Mouse (Mus musculus): ENCODE measurements around the gene Mink1. TPM values are rescaled to one million over a fixed set of nuclear protein-coding genes. Genes with fewer than 3 reads are reported as not detected.

Gene Mink1
- total RNA-seq, 2 experiments from 2014 or later: 45.8 to 49.6 TPM

Other genes with a start within 250 kb of the Mink1 start
- gene Alox12e, start 240.3 kb upstream of the Mink1 start, total RNA-seq (2021): not detected
- 1 to 10 TPM; 2.8 to 7.9 TPM for gene Alox15, start 210.8 kb upstream of the Mink1 start, total RNA-seq (2021)
- gene Pelp1, start 152.8 kb upstream of the Mink1 start, total RNA-seq (2021): 10 to 100 TPM; 17.3 to 21.3 TPM
- 10 to 100 TPM; 21.4 to 25.4 TPM for gene Arrb2, start 130.2 kb upstream of the Mink1 start, total RNA-seq (2021)
- gene Med11, start 111.0 kb upstream of the Mink1 start, total RNA-seq (2021): 10 to 100 TPM; 17.0 to 18.0 TPM
- gene Zmynd15, start 103.4 kb upstream of the Mink1 start, total RNA-seq (2021): 1 to 10 TPM; 2.8 to 2.9 TPM
- 10 to 100 TPM; 11.3 to 18.3 TPM for gene Cxcl16, start 102.9 kb upstream of the Mink1 start, total RNA-seq (2021)
- not detected for gene Tm4sf5, start 57.6 kb upstream of the Mink1 start, total RNA-seq (2021)
- gene Vmo1, start 48.3 kb upstream of the Mink1 start, total RNA-seq (2021): not detected
- gene Gltpd2, start 43.7 kb upstream of the Mink1 start, total RNA-seq (2021): not detected
- gene Psmb6, start 37.5 kb upstream of the Mink1 start, total RNA-seq (2021): 100 to 1,000 TPM; 271 to 281 TPM
- gene Gm40193, start 29.9 kb upstream of the Mink1 start, total RNA-seq (2021): not detected
- gene Pld2, start 22.8 kb upstream of the Mink1 start, total RNA-seq (2021): 1 to 10 TPM; 6.8 to 8.2 TPM
- not detected for gene 4930544D05Rik, start 53.0 kb downstream of the Mink1 start, total RNA-seq (2021)
- under 1 TPM in 1 of 2 experiments, not detected in 1; 0.38 TPM for gene Chrne, start 56.3 kb downstream of the Mink1 start, total RNA-seq (2021)
- gene Gp1ba, start 76.2 kb downstream of the Mink1 start, total RNA-seq (2021): under 1 TPM in 1 of 2 experiments, not detected in 1; 0.22 TPM
- 10 to 100 TPM; 72.6 to 80.7 TPM for gene Rnf167, start 84.4 kb downstream of the Mink1 start, total RNA-seq (2021)
- gene Slc25a11, start 84.6 kb downstream of the Mink1 start, total RNA-seq (2021): 100 to 1,000 TPM; 131 to 138 TPM
- gene Pfn1, start 91.8 kb downstream of the Mink1 start, total RNA-seq (2021): 100 to 1,000 TPM; 619 to 923 TPM
- gene Eno3, start 94.3 kb downstream of the Mink1 start, total RNA-seq (2021): 10 to 100 TPM; 29.0 to 44.2 TPM
- 10 to 100 TPM; 70.4 to 91.3 TPM for gene Spag7, start 106.5 kb downstream of the Mink1 start, total RNA-seq (2021)
- 10 to 100 TPM; 43.7 to 54.7 TPM for gene Camta2, start 125.2 kb downstream of the Mink1 start, total RNA-seq (2021)
- 10 to 100 TPM in 1 of 2 experiments, 1 to 10 TPM in 1; 6.8 to 14.0 TPM for gene Inca1, start 137.3 kb downstream of the Mink1 start, total RNA-seq (2021)
- 100 to 1,000 TPM; 153 to 212 TPM for gene Kif1c, start 137.7 kb downstream of the Mink1 start, total RNA-seq (2021)
- 1 to 10 TPM; 9.2 to 9.5 TPM for gene Zfp3, start 201.3 kb downstream of the Mink1 start, total RNA-seq (2021)
- 1 to 10 TPM; 1.1 to 1.9 TPM for gene Scimp, start 249.7 kb downstream of the Mink1 start, total RNA-seq (2021)